Mouse (Mus musculus): ENCODE measurements around the gene Ehbp1l1. TPM values are rescaled to one million over a fixed set of nuclear protein-coding genes. Genes with fewer than 3 reads are reported as not detected.

Gene Ehbp1l1
- polyA plus RNA-seq, 1 experiment from 2014 or later, result 6.7 TPM

- no peaks in the 10 kb centered on the region for H3K9me3 ChIP-seq
- 17% methylated on average over 2 of the region's 2 CpGs for WGBS
- H3K4me1 ChIP-seq (replicated peaks), result peaks cover 26% of the 10 kb centered on the region
- no peak for ATAC-seq (ENCODE audit: low FRiP score)
- H3K27me3 ChIP-seq, result no peaks in the 10 kb centered on the region
- no peak overlapping the region for H3K27ac ChIP-seq
- no peak overlapping the region for H3K4me2 ChIP-seq
- peaks cover 65% of the 10 kb centered on the region for H3K36me3 ChIP-seq
- no peak overlapping the region for H3K4me3 ChIP-seq
- H3K9ac ChIP-seq, result no peak overlapping the region
These were observed 12.4 kb downstream of the Ehbp1l1 start for GRCm38 (mm10) chr19:5713730-5714129.

GRCm38 (mm10) chr19:5713255-5713654 lies 12.9 kb downstream of the Ehbp1l1 start:
- Histone ChIP-seq H3K36me3 (peaks cover 65% of the 10 kb centered on the region), H3K4me2 (no peak overlapping the region), H3K9me3 (no peaks in the 10 kb centered on the region), H3K27me3 (no peaks in the 10 kb centered on the region), H3K4me3 (no peak overlapping the region), H3K27ac (no peak overlapping the region), H3K9ac (no peak overlapping the region), H3K4me1 (replicated peaks) (peaks cover 26% of the 10 kb centered on the region)
- 79% methylated on average over 5 of the region's 5 CpGs for WGBS
- ATAC-seq (ENCODE audit: low FRiP score), result no peak

GRCm38 (mm10) chr19:5711907-5712460 lies 14.1 kb downstream of the Ehbp1l1 start:
- H3K9me3 ChIP-seq, result no peaks in the 10 kb centered on the region
- no peaks in the 10 kb centered on the region for H3K27me3 ChIP-seq
- H3K4me3 ChIP-seq, result no peak overlapping the region
- peaks cover 70% of the 10 kb centered on the region for H3K36me3 ChIP-seq
- no peak overlapping the region for H3K4me2 ChIP-seq
- H3K4me1 ChIP-seq (replicated peaks), result peaks cover 22% of the 10 kb centered on the region
- no peak overlapping the region for H3K27ac ChIP-seq
- no peak for ATAC-seq (ENCODE audit: low FRiP score)
- 93% methylated on average over 14 of the region's 14 CpGs for WGBS
- H3K9ac ChIP-seq, result no peak overlapping the region

- ATAC-seq (ENCODE audit: low FRiP score), result no peak
- 7% methylated on average over 3 of the region's 3 CpGs for WGBS
- Histone ChIP-seq H3K4me1 (replicated peaks) (peaks cover 14% of the 10 kb centered on the region), H3K27ac (no peak overlapping the region), H3K4me2 (no peak overlapping the region), H3K4me3 (no peak overlapping the region), H3K9me3 (no peaks in the 10 kb centered on the region), H3K27me3 (no peaks in the 10 kb centered on the region), H3K36me3 (peaks cover 75% of the 10 kb centered on the region), H3K9ac (no peak overlapping the region)
These were observed 14.9 kb downstream of the Ehbp1l1 start for GRCm38 (mm10) chr19:5711218-5711617.

- H3K27me3 ChIP-seq, result no peaks in the 10 kb centered on the region
- H3K9me3 ChIP-seq, result no peaks in the 10 kb centered on the region
- no peak overlapping the region for H3K27ac ChIP-seq
- peaks cover 9% of the 10 kb centered on the region for H3K4me1 ChIP-seq (replicated peaks)
- H3K36me3 ChIP-seq, result peaks cover 79% of the 10 kb centered on the region
- no peak overlapping the region for H3K4me3 ChIP-seq
- no peak for ATAC-seq (ENCODE audit: low FRiP score)
- no peak overlapping the region for H3K4me2 ChIP-seq
- H3K9ac ChIP-seq, result no peak overlapping the region
- WGBS, result 71% methylated on average over 8 of the region's 8 CpGs
These were observed 15.5 kb downstream of the Ehbp1l1 start for GRCm38 (mm10) chr19:5710581-5710980.

- H3K4me3 ChIP-seq, result no peak overlapping the region
- H3K4me2 ChIP-seq, result no peak overlapping the region
- H3K36me3 ChIP-seq, result peaks cover 78% of the 10 kb centered on the region
- no peak overlapping the region for H3K27ac ChIP-seq
- no peak overlapping the region for H3K9ac ChIP-seq
- no peaks in the 10 kb centered on the region for H3K27me3 ChIP-seq
- no peak for ATAC-seq (ENCODE audit: low FRiP score)
- peaks cover 8% of the 10 kb centered on the region for H3K4me1 ChIP-seq (replicated peaks)
- WGBS, result 95% methylated on average over 6 of the region's 6 CpGs
- H3K9me3 ChIP-seq, result no peaks in the 10 kb centered on the region
These were observed 16.0 kb downstream of the Ehbp1l1 start for GRCm38 (mm10) chr19:5710068-5710467.

- no peak for ATAC-seq (ENCODE audit: low FRiP score)
- 50% methylated on average over 10 of the region's 10 CpGs for WGBS
- Histone ChIP-seq H3K4me1 (replicated peaks) (peaks cover 7% of the 10 kb centered on the region; the same call in 1 of the 2 replicates), H3K36me3 (peaks cover 78% of the 10 kb centered on the region), H3K27me3 (no peaks in the 10 kb centered on the region), H3K4me2 (no peak overlapping the region), H3K27ac (no peak overlapping the region; the same call in 1 of the 2 replicates), H3K9ac (no peak overlapping the region), H3K4me3 (no peak overlapping the region), H3K9me3 (no peaks in the 10 kb centered on the region)
These were observed 21.1 kb downstream of the Ehbp1l1 start for GRCm38 (mm10) chr19:5704801-5705571.

GRCm38 (mm10) chr19:5704163-5704800 lies 21.8 kb downstream of the Ehbp1l1 start, which contains the start of gene Kcnk7:
Gene Kcnk7, plus strand, starts transcription at chr19:5704367.
- 77% methylated on average over 17 of the region's 17 CpGs for WGBS
- Histone ChIP-seq H3K9me3 (no peaks in the 10 kb centered on the region), H3K4me1 (replicated peaks) (peaks cover 7% of the 10 kb centered on the region; the same call in 1 of the 2 replicates), H3K4me2 (no peak within 1 kb of the TSS), H3K9ac (no peak within 1 kb of the TSS), H3K4me3 (no peak within 1 kb of the TSS), H3K27ac (no peak within 1 kb of the TSS; the same call in 1 of the 2 replicates), H3K36me3 (peaks cover 80% of the 10 kb centered on the region), H3K27me3 (no peaks in the 10 kb centered on the region)
- no peak for ATAC-seq (ENCODE audit: low FRiP score)

GRCm38 (mm10) chr19:5695849-5696462 lies 30.2 kb downstream of the Ehbp1l1 start:
- Histone ChIP-seq H3K4me2 (peak overlapping the region; percentile 54), H3K36me3 (peaks cover 92% of the 10 kb centered on the region), H3K4me3 (peak overlapping the region; percentile 37), H3K27ac (no peak overlapping the region; the same call in 1 of the 2 replicates), H3K9me3 (no peaks in the 10 kb centered on the region), H3K4me1 (replicated peaks) (peaks cover 34% of the 10 kb centered on the region), H3K9ac (peak overlapping the region; percentile 60), H3K27me3 (peaks cover 12% of the 10 kb centered on the region)
- ATAC-seq (ENCODE audit: low FRiP score), result no peak
- 10% methylated on average over 41 of the region's 41 CpGs for WGBS

- ATAC-seq (ENCODE audit: low FRiP score), result no peak
- H3K4me3 ChIP-seq, result 0 out of 2 replicates have a peak overlapping the region, but pooled peaks have one; percentile 4
- H3K27ac ChIP-seq, result no peak overlapping the region
- peaks cover 52% of the 10 kb centered on the region for H3K4me1 ChIP-seq (replicated peaks)
- 0 out of 2 replicates have a peak overlapping the region, but pooled peaks have one; percentile 100 for H3K4me2 ChIP-seq
- peaks cover 77% of the 10 kb centered on the region for H3K36me3 ChIP-seq
- 87% methylated on average over 6 of the region's 6 CpGs for WGBS
- no peaks in the 10 kb centered on the region for H3K9me3 ChIP-seq
- H3K27me3 ChIP-seq, result peaks cover 12% of the 10 kb centered on the region
- 0 out of 2 replicates have a peak overlapping the region, but pooled peaks have one; percentile 93 for H3K9ac ChIP-seq
These were observed 32.3 kb downstream of the Ehbp1l1 start for GRCm38 (mm10) chr19:5693801-5694200.

- no peak for ATAC-seq (ENCODE audit: low FRiP score)
- 86% methylated on average over 10 of the region's 10 CpGs for WGBS
- H3K4me1 ChIP-seq (replicated peaks), result peaks cover 53% of the 10 kb centered on the region
- peak overlapping the region; percentile 93 for H3K9ac ChIP-seq
- peak overlapping the region; percentile 100 for H3K4me2 ChIP-seq
- peaks cover 69% of the 10 kb centered on the region for H3K36me3 ChIP-seq
- peak overlapping the region; percentile 76 for H3K27ac ChIP-seq
- 0 out of 2 replicates have a peak overlapping the region, but pooled peaks have one; percentile 4 for H3K4me3 ChIP-seq
- H3K27me3 ChIP-seq, result peaks cover 12% of the 10 kb centered on the region
- H3K9me3 ChIP-seq, result no peaks in the 10 kb centered on the region
These were observed 33.2 kb downstream of the Ehbp1l1 start for GRCm38 (mm10) chr19:5692913-5693396.

Measured in hindbrain, embryonic 13.5 days (tissue).